Mouse (Mus musculus) kidney, postnatal 14 days (tissue): ENCODE data around the gene P3h3.
A peak's percentile ranks its signal among the peaks of the same experiment; 100 is the strongest.
"Not testable (repeated sequence)": the region's sequence is repeated elsewhere in the genome, so short reads cannot be mapped to it uniquely, and the experiment has no call there.

Source experiments
- DNase-seq: peaks from one replicate; pipeline ENCODE4 v3.0.0; 2022; ENCODE audit warnings: mixed read lengths

P3h3 gene

GRCm38 (mm10) chr6:124829799-124830700, 27.5 kb downstream of the P3h3 start:
- DNase-seq, result peak; percentile 96

DNA sequence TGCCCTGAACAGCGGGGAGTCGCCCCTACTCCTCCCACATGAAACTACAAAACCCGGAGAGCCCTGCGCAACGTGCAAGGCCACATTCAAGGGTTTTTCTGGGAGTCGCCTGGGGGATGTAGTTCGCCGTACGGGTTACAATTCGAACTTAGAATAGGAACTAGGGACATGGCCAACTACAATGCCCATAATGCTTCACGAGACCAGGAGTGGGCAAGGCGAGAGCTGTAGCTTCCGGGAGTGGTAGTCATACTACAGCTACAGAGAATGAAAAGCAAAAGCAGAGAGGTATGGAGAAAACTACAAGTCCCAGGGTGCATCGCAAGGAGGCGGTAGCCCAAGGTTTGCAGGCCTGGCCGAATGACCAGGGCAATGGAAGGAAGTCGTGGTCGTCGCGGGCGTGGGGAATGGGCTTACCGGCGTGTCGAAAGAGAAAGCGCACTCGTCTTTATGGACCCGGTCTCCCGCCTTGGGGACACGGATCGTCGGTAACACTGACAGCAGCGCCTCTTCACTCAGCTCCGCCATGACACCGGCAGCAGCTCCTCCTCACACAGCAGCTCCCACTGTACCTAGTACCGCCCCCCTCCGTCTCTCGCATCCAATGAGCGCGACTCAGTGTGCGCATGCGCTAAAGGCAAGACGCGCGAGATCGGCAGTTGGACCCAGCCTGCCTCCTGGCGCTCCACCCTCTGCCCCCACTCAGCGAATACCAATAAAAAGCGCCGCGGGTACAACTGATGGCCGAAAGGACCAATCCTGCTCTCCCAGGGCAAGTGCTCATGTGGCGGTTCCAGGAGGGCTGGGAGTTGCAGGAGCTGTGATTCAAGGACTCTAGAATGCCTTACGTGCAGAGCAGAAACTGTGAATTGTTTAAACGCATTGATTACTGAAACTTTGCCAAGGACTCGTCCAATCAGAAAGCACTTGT, 28.4 kb downstream of the P3h3 start, which contains the start of the genes Usp5 and Cdca3:
Gene Usp5 (minus strand): TSS at position 617 of the 931 bp plus-strand sequence.
Gene Cdca3 (plus strand): TSS at position 680 of the 931 bp plus-strand sequence.
- peak; percentile 100 for DNase-seq

- DNase-seq, result peak; percentile 71
Measured at GRCm38 (mm10) chr6:124828101-124828592, 29.4 kb downstream of the P3h3 start.

- DNase-seq, result no peak
Measured at GRCm38 (mm10) chr6:124822049-124822448, 35.5 kb downstream of the P3h3 start.

GRCm38 (mm10) chr6:124820891-124821290, 36.7 kb downstream of the P3h3 start:
- DNase-seq, result no peak

DNA sequence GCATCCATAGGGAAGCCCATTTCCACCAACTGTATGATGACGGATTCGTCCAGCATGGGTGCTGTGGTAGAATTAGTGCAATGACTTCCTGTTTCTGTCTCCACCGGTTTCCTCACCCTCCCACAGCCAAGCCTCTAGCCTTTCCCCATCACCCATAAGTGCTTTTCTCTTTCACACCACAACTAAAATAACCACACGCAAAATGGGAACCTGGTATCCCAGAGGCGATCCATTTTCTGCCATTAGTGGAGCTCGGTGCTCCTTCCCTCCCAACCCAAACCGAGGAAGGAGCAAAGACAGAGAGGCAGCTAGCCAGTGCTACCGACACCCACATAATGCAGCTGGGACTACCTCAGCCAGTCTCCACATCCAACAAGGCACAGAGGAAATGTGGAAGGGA, 39.6 kb downstream of the P3h3 start:
- DNase-seq, result no peak

GRCm38 (mm10) chr6:124817563-124817962, 40.0 kb downstream of the P3h3 start:
- DNase-seq, result no peak

GRCm38 (mm10) chr6:124817125-124817524, 40.4 kb downstream of the P3h3 start:
- no peak for DNase-seq

DNA sequence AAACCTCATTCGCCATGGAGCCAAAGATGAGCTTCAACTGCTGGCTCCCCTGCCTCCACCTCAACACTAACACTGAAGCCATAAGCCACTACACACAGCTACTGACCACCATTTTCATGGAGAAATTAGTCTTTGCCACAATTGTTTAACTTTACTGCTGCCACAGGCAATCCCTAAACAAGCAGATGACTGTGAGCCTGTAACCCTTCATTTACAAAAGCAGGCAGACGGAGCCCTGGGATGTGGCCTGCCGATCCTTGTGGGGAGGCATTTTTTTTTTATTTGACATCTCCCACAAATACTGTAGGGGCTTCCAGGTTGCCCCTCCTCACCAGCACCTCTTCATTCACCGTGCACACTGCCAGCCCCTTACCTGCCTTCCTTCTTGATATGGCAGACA, 40.9 kb downstream of the P3h3 start:
- no peak for DNase-seq

GRCm38 (mm10) chr6:124814858-124815774, 42.4 kb downstream of the P3h3 start:
- DNase-seq, result no peak

DNA sequence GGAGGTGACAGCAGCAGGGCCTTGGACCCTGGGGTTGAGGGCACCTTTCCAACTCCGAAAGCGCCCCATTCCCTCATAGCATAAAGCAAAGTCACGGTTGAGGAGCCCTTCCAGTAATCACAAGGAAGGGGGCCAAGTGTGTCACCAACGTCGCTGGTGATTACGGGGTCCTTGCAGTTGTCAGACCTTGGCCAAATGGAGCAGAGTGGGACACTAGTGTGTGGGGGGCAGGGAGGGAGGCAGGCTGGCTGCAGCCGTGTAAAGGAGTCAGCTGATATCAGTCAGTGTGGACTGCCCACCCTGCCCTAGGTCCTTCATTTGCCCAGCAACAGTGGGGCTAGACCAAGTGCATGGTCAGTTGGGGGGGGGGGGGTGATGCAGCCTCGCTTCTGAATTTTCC, 43.1 kb downstream of the P3h3 start:
- no peak for DNase-seq

DNA sequence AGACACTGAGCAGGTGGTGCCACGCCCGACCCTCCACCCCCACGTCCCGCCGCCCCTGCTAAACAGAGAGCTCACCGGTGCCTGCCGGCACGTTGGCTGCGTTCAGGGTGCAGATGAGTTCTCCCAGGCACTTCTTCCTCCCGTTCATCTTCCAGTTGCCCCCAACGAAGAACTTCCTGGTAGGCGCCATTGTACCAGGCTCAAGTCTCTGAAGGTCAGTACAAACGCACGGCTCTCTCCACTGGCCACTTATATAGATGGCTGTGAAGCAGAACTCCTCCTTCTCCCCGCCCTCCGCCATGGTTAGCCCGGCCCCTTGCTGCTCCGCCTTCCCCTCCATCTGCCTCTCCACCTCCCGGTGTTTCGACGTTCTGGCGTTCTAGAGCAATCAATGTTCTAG, 43.6 kb downstream of the P3h3 start, which contains the start of gene Tpi1:
Gene Tpi1 (minus strand): TSS at position 364 of the 400 bp plus-strand sequence.
- DNase-seq, result peak; percentile 94

DNA sequence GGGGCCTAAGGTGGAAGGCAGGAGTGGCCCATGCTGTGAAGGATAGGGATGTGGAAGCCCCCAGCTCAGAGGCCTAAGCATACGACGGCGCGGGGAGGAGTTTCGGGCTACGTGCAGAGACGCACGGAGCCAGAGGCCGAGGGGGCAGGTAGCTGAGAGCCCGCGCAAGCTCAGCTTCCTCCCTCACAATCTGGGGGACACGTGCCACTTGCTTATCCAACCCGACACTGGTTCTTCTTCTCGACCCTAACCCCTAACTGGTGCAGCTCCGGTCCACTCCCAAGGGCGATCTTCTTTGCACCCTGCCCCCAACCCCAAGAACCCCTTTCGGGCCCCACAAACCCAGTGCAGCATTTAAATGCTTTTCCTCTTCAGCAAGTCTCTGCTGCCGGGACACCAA, 44.1 kb downstream of the P3h3 start:
- peak; percentile 73 for DNase-seq

- no peak for DNase-seq
Measured at GRCm38 (mm10) chr6:124812848-124813247, 44.7 kb downstream of the P3h3 start.

DNA sequence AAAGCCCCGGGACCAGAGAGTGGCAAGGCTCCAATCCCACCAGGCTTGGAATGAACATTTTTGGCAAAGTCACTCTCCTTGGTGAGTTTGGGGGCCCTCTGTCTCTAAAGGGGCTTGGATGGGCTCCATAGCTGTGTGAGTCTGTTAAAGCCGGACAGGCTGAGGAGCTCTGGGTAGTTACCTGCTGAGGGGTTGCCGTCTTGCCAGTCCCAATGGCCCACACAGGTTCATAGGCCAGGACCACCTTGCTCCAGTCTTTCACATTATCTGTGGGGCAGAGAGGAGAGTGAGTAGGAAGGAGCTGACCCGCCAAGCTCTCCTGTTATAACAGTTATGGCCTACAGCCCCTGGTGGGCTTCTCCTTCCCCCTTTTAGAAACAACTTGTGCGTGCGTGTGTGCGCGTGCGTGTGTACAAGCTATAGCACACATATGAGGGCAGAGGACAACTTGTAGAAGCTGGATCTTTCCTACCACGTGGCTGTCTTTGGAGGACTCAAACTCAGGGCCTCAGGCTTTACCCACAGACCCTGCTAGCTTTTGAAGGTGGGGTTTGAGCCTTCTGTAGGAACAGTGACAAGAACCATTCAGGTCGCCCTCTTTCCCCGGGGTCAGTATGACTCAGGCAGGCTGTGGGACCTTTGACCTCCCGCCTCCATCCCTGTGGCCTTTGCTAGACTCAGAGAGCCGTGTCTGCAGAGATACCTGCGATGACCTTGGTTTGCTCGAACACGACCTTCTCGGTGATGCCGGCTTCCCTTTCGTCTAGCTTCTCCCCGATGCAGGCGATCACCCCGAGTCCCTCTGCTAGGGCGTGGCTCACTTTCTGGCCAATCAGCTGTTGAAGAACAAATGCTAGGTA, 45.6 kb downstream of the P3h3 start:
- DNase-seq, result no peak

- DNase-seq, result no peak
Measured at GRCm38 (mm10) chr6:124811403-124811665, 46.2 kb downstream of the P3h3 start.

- DNase-seq, result not testable (repeated sequence)
Measured at GRCm38 (mm10) chr6:124810566-124811402, 46.8 kb downstream of the P3h3 start.

DNA sequence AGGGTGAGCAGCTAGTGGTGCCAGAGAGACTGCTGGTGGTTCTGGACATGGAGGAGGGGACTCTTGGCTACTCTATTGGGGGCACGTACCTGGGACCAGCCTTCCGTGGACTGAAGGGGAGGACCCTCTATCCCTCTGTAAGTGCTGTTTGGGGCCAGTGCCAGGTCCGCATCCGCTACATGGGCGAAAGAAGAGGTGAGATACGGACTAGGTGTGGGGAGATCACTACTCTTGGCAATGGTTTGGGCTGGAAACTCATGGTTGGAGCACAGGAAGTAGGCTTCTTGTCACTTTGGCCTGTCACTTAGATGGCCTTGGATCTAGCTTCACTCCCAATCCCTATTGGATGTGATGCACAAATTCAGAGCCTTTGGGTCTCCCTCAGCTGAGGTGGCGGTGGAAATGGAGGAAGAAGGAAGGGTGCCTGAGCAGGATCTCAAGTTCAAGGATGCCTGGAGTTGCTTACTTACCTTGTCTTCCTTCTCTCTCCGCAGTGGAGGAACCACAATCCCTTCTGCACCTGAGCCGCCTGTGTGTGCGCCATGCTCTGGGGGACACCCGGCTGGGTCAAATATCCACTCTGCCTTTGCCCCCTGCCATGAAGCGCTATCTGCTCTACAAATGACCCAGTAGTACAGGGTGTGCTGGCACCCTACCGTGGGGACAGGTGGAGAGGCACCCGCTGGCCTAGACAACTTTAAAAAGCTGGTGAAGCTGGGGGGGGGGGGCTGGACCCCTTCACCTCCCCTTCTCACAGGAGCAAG, 47.6 kb downstream of the P3h3 start:
- no peak for DNase-seq

DNA sequence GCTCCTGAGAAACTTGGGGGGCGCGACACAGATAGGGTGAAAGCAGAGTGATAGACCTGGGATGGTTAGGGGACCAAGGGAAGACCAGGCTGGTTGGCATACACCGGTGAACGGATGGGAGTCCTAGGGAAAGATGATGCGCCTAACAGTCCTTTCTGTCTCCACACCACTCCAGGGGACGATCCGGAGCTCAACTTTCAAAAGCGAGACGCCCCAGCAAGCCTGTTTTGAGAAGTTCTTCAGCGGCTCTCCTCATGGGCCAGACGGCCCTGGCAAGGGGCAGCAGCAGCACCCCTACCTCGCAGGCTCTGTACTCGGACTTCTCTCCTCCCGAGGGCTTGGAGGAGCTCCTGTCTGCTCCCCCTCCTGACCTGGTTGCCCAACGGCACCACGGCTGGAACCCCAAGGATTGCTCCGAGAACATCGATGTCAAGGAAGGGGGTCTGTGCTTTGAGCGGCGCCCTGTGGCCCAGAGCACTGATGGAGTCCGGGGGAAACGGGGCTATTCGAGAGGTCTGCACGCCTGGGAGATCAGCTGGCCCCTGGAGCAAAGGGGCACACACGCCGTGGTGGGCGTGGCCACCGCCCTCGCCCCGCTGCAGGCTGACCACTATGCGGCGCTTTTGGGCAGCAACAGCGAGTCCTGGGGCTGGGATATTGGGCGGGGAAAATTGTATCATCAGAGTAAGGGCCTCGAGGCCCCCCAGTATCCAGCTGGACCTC, 48.3 kb downstream of the P3h3 start:
- peak; percentile 91 for DNase-seq
